In genomic region chr5:149412194-149412575, GRCm38 (mm10) we compare ENCODE assay signal across 10 mouse cellular contexts. TPM values are rescaled to one million over a fixed set of nuclear protein-coding genes. Genes with fewer than 3 reads are reported as not detected.
A peak's percentile ranks its signal among the peaks of the same experiment; 100 is the strongest.
DNase-seq lines count a peak whose midpoint lies in the region; ATAC-seq and TF ChIP-seq lines count a peak whose summit lies in the region.
"Had no signal": no experiment of that assay in that cellular context is flagged by ENCODE, and none has a peak within 500 bp of the region (broad histone marks: within the 10 kb centered on the region; RNA-seq: fewer than 3 reads in every experiment).

No protein-coding gene starts in this region.

- H3K9me3 ChIP-seq in lung, embryonic 16.5 days (ENCODE audit: control insufficient read depth, low read length) = peaks cover 4% of the 10 kb centered on the region; the same call in 1 of the 2 replicates
- 0 out of 2 replicates have a peak, but pooled peaks cover 5% of the 10 kb centered on the region for H3K9me3 ChIP-seq in limb, embryonic 12.5 days

- no peak for TF ChIP-seq CTCF in cerebellum, adult 2 months (IDR thresholded peaks at IDR 0.05; ENCODE audit: borderline replicate concordance, insufficient read depth, low read depth, low read length)
- TF ChIP-seq CTCF in small intestine, adult 2 months (IDR thresholded peaks at IDR 0.05; ENCODE audit: extremely low read depth, insufficient read length, insufficient replicate concordance, low read depth, low read length) = no peak

- peak overlapping the region; percentile 65 for H3K4me3 ChIP-seq in cerebellum, adult 2 months (replicated peaks; ENCODE audit: insufficient read depth, low read depth, low read length)
- H3K4me3 ChIP-seq in lung, embryonic 16.5 days (ENCODE audit: low read length) = peak overlapping the region; percentile 32
- peak overlapping the region; percentile 38 for H3K4me3 ChIP-seq in limb, embryonic 12.5 days (replicated peaks)
- H3K4me3 ChIP-seq in small intestine, adult 2 months (ENCODE audit: low read depth, low read length) = peak overlapping the region; percentile 50
- H3K4me3 ChIP-seq: myocyte had no signal

- 22% methylated on average over 11 of the region's 11 CpGs for WGBS in cerebellum, adult 2 months
- WGBS in lung, embryonic 16.5 days = 40% methylated on average over 11 of the region's 11 CpGs
- 38% methylated on average over 11 of the region's 11 CpGs for WGBS in limb, embryonic 12.5 days
- WGBS in small intestine, adult 2 months = 39% methylated on average over 11 of the region's 11 CpGs

- no peak for ATAC-seq in lung, embryonic 16.5 days (ENCODE audit: low read depth)
- no peak for ATAC-seq in limb, embryonic 12.5 days (ENCODE audit: insufficient number of reproducible peaks, insufficient read depth, low FRiP score, low TSS enrichment, low read depth)

- H3K27ac ChIP-seq in cerebellum, adult 2 months (ENCODE audit: insufficient read depth, low read length) = peak overlapping the region; percentile 77
- no peak overlapping the region for H3K27ac ChIP-seq in lung, embryonic 16.5 days (ENCODE audit: low read length)
- H3K27ac ChIP-seq in limb, embryonic 12.5 days = no peak overlapping the region
- H3K27ac ChIP-seq in small intestine, adult 2 months (ENCODE audit: insufficient read depth, low read depth, low read length) = no peak overlapping the region

- peak overlapping the region; percentile 21; the same call in 1 of the 2 replicates for H3K9ac ChIP-seq in lung, embryonic 16.5 days (ENCODE audit: low read length)
- peak overlapping the region; percentile 52 for H3K9ac ChIP-seq in limb, embryonic 12.5 days (replicated peaks)

- no peaks in the 10 kb centered on the region for H3K27me3 ChIP-seq in cerebellum, adult 2 months (ENCODE audit: control insufficient read depth, insufficient read depth, low read length)
- no peaks in the 10 kb centered on the region; the same call in 1 of the 2 replicates for H3K27me3 ChIP-seq in lung, embryonic 16.5 days (ENCODE audit: control insufficient read depth, insufficient read depth, low read depth, low read length)
- H3K27me3 ChIP-seq in limb, embryonic 12.5 days = peaks cover 31% of the 10 kb centered on the region
- no peaks in the 10 kb centered on the region for H3K27me3 ChIP-seq in small intestine, adult 2 months (ENCODE audit: control insufficient read depth, insufficient read depth, low read length)

- TF ChIP-seq POLR2A in cerebellum, adult 2 months (IDR thresholded peaks at IDR 0.05; ENCODE audit: borderline replicate concordance, insufficient read depth, low read length) = no peak
- TF ChIP-seq POLR2A in small intestine, adult 2 months (IDR thresholded peaks at IDR 0.05; ENCODE audit: low read depth, low read length) = no peak

- no peak for DNase-seq in cerebellum, adult 2 months
- DNase-seq in cerebellum, adult 9-11 months = no peak
- no peak for DNase-seq in lung, postnatal 14 days
- DNase-seq in adrenal gland, postnatal 36 days = no peak
- DNase-seq in urinary bladder, postnatal 36 days (ENCODE audit: low spot score in 2 of 2) = no peak

- H3K4me1 ChIP-seq in cerebellum, adult 2 months (ENCODE audit: control insufficient read depth, insufficient read depth, low read length) = peaks cover 8% of the 10 kb centered on the region; the same call in 1 of the 2 replicates
- H3K4me1 ChIP-seq in lung, embryonic 16.5 days (replicated peaks; ENCODE audit: control insufficient read depth, insufficient read depth, low read length) = peaks cover 5% of the 10 kb centered on the region
- peaks cover 14% of the 10 kb centered on the region for H3K4me1 ChIP-seq in limb, embryonic 12.5 days (replicated peaks)
- no peaks in the 10 kb centered on the region for H3K4me1 ChIP-seq in small intestine, adult 2 months (ENCODE audit: control insufficient read depth, insufficient read depth, insufficient read length, low read length)

- H3K36me3 ChIP-seq in lung, embryonic 16.5 days (ENCODE audit: control insufficient read depth, insufficient read depth, low read length) = no peaks in the 10 kb centered on the region
- H3K36me3 ChIP-seq in limb, embryonic 12.5 days = no peaks in the 10 kb centered on the region
- no peaks in the 10 kb centered on the region for H3K36me3 ChIP-seq in small intestine, adult 2 months (ENCODE audit: control insufficient read depth, insufficient read depth, low read length)

- H3K4me2 ChIP-seq in lung, embryonic 16.5 days (ENCODE audit: low read depth, low read length) = peak overlapping the region; percentile 53
- peak overlapping the region; percentile 72 for H3K4me2 ChIP-seq in limb, embryonic 12.5 days

RNA-seq across cellular contexts. Expression of gene Medag, which starts 0.6 kb away (rescaled TPM):
- polyA plus RNA-seq in cerebellum, adult 2 months (2012; rRNA removed) = 14.2 and 14.7 TPM in 2 replicates
- polyA plus RNA-seq in lung, embryonic 16.5 days (2015; fragmentation: Nextera tagmentation; extraction: Ambion mirVana) = 1.2 and 1.6 TPM in 2 replicates
- 0.44 and 0.47 TPM in 2 replicates for polyA plus RNA-seq in limb, embryonic 12.5 days (2016; fragmentation: Nextera tagmentation; extraction: Ambion mirVana)
- 0.76 and 2.5 TPM in 2 replicates for polyA plus RNA-seq in small intestine, adult 2 months (2012; rRNA removed)
- total RNA-seq in adrenal gland, postnatal 36 days (2021) = 1 to 10 TPM; 3.8 to 9.1 TPM

RNA-seq across cellular contexts. Expression of gene Tex26, which starts 27.3 kb away (rescaled TPM):
- polyA plus RNA-seq in cerebellum, adult 2 months (2012; rRNA removed) = 0.30 and 0.34 TPM in 2 replicates
- 1.9 and 2.8 TPM in 2 replicates for polyA plus RNA-seq in lung, embryonic 16.5 days (2015; fragmentation: Nextera tagmentation; extraction: Ambion mirVana)
- 0.14 and 0.38 TPM in 2 replicates for polyA plus RNA-seq in limb, embryonic 12.5 days (2016; fragmentation: Nextera tagmentation; extraction: Ambion mirVana)
- not detected in 2 replicates for polyA plus RNA-seq in small intestine, adult 2 months (2012; rRNA removed)
- total RNA-seq in adrenal gland, postnatal 36 days (2021) = not detected
- polyA plus RNA-seq: gonadal fat pad, adult 2 months had no signal
